Comparison of ENCODE assay signal across 21 mouse cellular contexts in the genomic region with DNA sequence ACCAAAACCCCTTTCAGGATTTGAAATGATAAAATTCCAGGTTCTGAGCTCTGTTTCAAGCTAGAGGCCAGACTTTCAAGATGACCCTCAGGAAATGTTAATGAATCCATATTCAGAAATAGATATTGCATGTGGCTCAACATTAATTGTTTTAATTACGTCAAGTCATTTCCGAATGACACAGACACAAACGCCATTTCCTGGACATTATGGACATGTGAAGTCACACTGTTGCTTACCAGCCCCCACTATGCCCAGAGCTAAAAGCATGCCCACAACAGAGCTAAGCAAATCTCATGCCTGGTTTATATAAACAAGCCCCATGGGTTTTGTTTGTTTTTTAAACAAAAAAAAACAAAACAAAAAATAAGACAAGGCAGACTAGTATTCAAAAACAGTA. TPM values are rescaled to one million over a fixed set of nuclear protein-coding genes. Genes with fewer than 3 reads are reported as not detected.
DNase-seq lines count a peak whose midpoint lies in the region; ATAC-seq and TF ChIP-seq lines count a peak whose summit lies in the region.
"Had no signal": no experiment of that assay in that cellular context is flagged by ENCODE, and none has a peak within 500 bp of the region (broad histone marks: within the 10 kb centered on the region; RNA-seq: fewer than 3 reads in every experiment).

No protein-coding gene starts in this region.

- DNase-seq in heart, adult 2 months = no peak
- DNase-seq in heart, postnatal 4 days = no peak
- peak; percentile 60 for DNase-seq in midbrain, embryonic 11.5 days (ENCODE audit: low spot score, missing footprints)
- DNase-seq in midbrain, embryonic 10.5 days (ENCODE audit: low spot score) = no peak
- DNase-seq in embryonic facial prominence, embryonic 10.5 days (ENCODE audit: low spot score) = no peak
- DNase-seq: adrenal gland, adult 2 months; adrenal gland, postnatal 14 days; cerebellum, adult 11 months; cerebellum, adult 2 months; cerebellum, postnatal 14 days; forebrain, postnatal 0 days; gastrocnemius, postnatal 10 days; gastrocnemius, postnatal 36 days had no signal

- no peak for ATAC-seq in midbrain, embryonic 11.5 days (ENCODE audit: low FRiP score)
- no peak for ATAC-seq in midbrain, embryonic 16.5 days
- ATAC-seq: CD4-positive, CD25-positive, alpha-beta regulatory T cell, adult 4 months; forebrain, embryonic 14.5 days; forebrain, postnatal 0 days had no signal

- H3K36me3 ChIP-seq in heart, adult 2 months (ENCODE audit: control insufficient read depth, insufficient read depth, low read length) = peaks cover 54% of the 10 kb centered on the region
- no peaks in the 10 kb centered on the region for H3K36me3 ChIP-seq in midbrain, embryonic 11.5 days (ENCODE audit: control insufficient read depth, insufficient read depth, low read length)
- H3K36me3 ChIP-seq in midbrain, embryonic 10.5 days = no peaks in the 10 kb centered on the region
- H3K36me3 ChIP-seq in midbrain, embryonic 16.5 days (ENCODE audit: control insufficient read depth, insufficient read depth, low read length) = no peaks in the 10 kb centered on the region
- H3K36me3 ChIP-seq in embryonic facial prominence, embryonic 10.5 days (replicated peaks) = no peaks in the 10 kb centered on the region
- H3K36me3 ChIP-seq: embryonic facial prominence, embryonic 12.5 days; embryonic facial prominence, embryonic 15.5 days; hindbrain, embryonic 10.5 days; hindbrain, embryonic 13.5 days had no signal

- no peak for TF ChIP-seq EP300 in heart, adult 2 months (IDR thresholded peaks at IDR 0.05; ENCODE audit: insufficient read depth, low read depth, low read length)

- peaks cover 14% of the 10 kb centered on the region for H3K79me2 ChIP-seq in heart, adult 2 months (replicated peaks; ENCODE audit: control insufficient read depth, insufficient read depth, low read length)

- no peak for TF ChIP-seq POLR2A in heart, adult 2 months (IDR thresholded peaks at IDR 0.05; ENCODE audit: insufficient read depth, low read depth, low read length)

- H3K9ac ChIP-seq in heart, adult 2 months (ENCODE audit: low read depth, low read length) = no peak overlapping the region
- no peak overlapping the region for H3K9ac ChIP-seq in midbrain, embryonic 11.5 days (ENCODE audit: low read length)
- H3K9ac ChIP-seq in midbrain, embryonic 16.5 days (ENCODE audit: low read depth, low read length) = no peak overlapping the region
- H3K9ac ChIP-seq: embryonic facial prominence, embryonic 12.5 days; embryonic facial prominence, embryonic 15.5 days; forebrain, postnatal 0 days had no signal

- WGBS in heart, adult 2 months = 36% methylated on average over 3 of the region's 3 CpGs
- WGBS in midbrain, embryonic 11.5 days = 84% methylated on average over 3 of the region's 3 CpGs
- 86% methylated on average over 3 of the region's 3 CpGs for WGBS in midbrain, embryonic 10.5 days
- 86% methylated on average over 3 of the region's 3 CpGs for WGBS in midbrain, embryonic 16.5 days
- WGBS in embryonic facial prominence, embryonic 10.5 days = 87% methylated on average over 3 of the region's 3 CpGs

- intact Hi-C loops in heart, adult 2 months (cut with DNase I) = loop anchor here (10.0 kb wide), 2 partner anchors 240 to 420 kb away; partner anchors contain the start of gene Creb1

- H3K4me1 ChIP-seq in heart, adult 2 months (ENCODE audit: control insufficient read depth, insufficient read depth, low read length) = peaks cover 27% of the 10 kb centered on the region
- peaks cover 3% of the 10 kb centered on the region for H3K4me1 ChIP-seq in midbrain, embryonic 11.5 days (ENCODE audit: control insufficient read depth, insufficient read depth, low read length)
- H3K4me1 ChIP-seq in midbrain, embryonic 10.5 days = peaks cover 28% of the 10 kb centered on the region
- peaks cover 60% of the 10 kb centered on the region for H3K4me1 ChIP-seq in midbrain, embryonic 16.5 days (ENCODE audit: control insufficient read depth, insufficient read depth, low read length)
- peaks cover 28% of the 10 kb centered on the region for H3K4me1 ChIP-seq in embryonic facial prominence, embryonic 10.5 days

- H3K4me3 ChIP-seq in heart, adult 2 months = no peak overlapping the region
- H3K4me3 ChIP-seq in midbrain, embryonic 11.5 days (ENCODE audit: low read depth, low read length) = no peak overlapping the region
- H3K4me3 ChIP-seq in midbrain, embryonic 10.5 days = no peak overlapping the region
- H3K4me3 ChIP-seq in midbrain, embryonic 16.5 days (ENCODE audit: low read depth, low read length) = no peak overlapping the region
- no peak overlapping the region for H3K4me3 ChIP-seq in embryonic facial prominence, embryonic 10.5 days
- H3K4me3 ChIP-seq: embryonic facial prominence, embryonic 12.5 days; embryonic facial prominence, embryonic 15.5 days; hindbrain, embryonic 10.5 days; hindbrain, embryonic 13.5 days had no signal

- H3K27me3 ChIP-seq in heart, adult 2 months (ENCODE audit: control insufficient read depth, insufficient read depth, low read length) = no peaks in the 10 kb centered on the region
- no peaks in the 10 kb centered on the region for H3K27me3 ChIP-seq in midbrain, embryonic 11.5 days (ENCODE audit: control insufficient read depth, insufficient read depth, low read length)
- H3K27me3 ChIP-seq in midbrain, embryonic 10.5 days (ENCODE audit: low read depth, poor library complexity, severe bottlenecking) = no peaks in the 10 kb centered on the region
- no peaks in the 10 kb centered on the region for H3K27me3 ChIP-seq in midbrain, embryonic 16.5 days (ENCODE audit: control insufficient read depth, insufficient read depth, low read depth, low read length)
- no peaks in the 10 kb centered on the region for H3K27me3 ChIP-seq in embryonic facial prominence, embryonic 10.5 days (replicated peaks; ENCODE audit: low read depth, poor library complexity, severe bottlenecking)
- H3K27me3 ChIP-seq: embryonic facial prominence, embryonic 12.5 days; embryonic facial prominence, embryonic 15.5 days; hindbrain, embryonic 13.5 days had no signal

- H3K4me2 ChIP-seq in midbrain, embryonic 11.5 days = no peak overlapping the region
- 0 out of 2 replicates have a peak overlapping the region, but pooled peaks have one; percentile 5 for H3K4me2 ChIP-seq in midbrain, embryonic 16.5 days (ENCODE audit: low read length)
- H3K4me2 ChIP-seq: embryonic facial prominence, embryonic 12.5 days; embryonic facial prominence, embryonic 15.5 days; heart, embryonic 11.5 days had no signal

- no peak for TF ChIP-seq CTCF in heart, adult 2 months (IDR thresholded peaks at IDR 0.05)

- no peaks in the 10 kb centered on the region for H3K9me3 ChIP-seq in midbrain, embryonic 11.5 days (ENCODE audit: control insufficient read depth, low read length)
- no peaks in the 10 kb centered on the region for H3K9me3 ChIP-seq in midbrain, embryonic 10.5 days (replicated peaks)
- no peaks in the 10 kb centered on the region for H3K9me3 ChIP-seq in midbrain, embryonic 16.5 days (replicated peaks; ENCODE audit: control insufficient read depth, low read length, poor library complexity, severe bottlenecking)
- H3K9me3 ChIP-seq in embryonic facial prominence, embryonic 10.5 days = no peaks in the 10 kb centered on the region
- H3K9me3 ChIP-seq: embryonic facial prominence, embryonic 12.5 days; embryonic facial prominence, embryonic 15.5 days; hindbrain, embryonic 10.5 days; hindbrain, embryonic 13.5 days had no signal

- peak overlapping the region; percentile 12; the same call in 1 of the 2 replicates for H3K27ac ChIP-seq in heart, adult 2 months
- no peak overlapping the region for H3K27ac ChIP-seq in midbrain, embryonic 11.5 days (ENCODE audit: low read depth, low read length)
- H3K27ac ChIP-seq in midbrain, embryonic 10.5 days (replicated peaks) = no peak overlapping the region
- H3K27ac ChIP-seq in midbrain, embryonic 16.5 days (ENCODE audit: low read length) = no peak overlapping the region
- no peak overlapping the region for H3K27ac ChIP-seq in embryonic facial prominence, embryonic 10.5 days (replicated peaks)
- H3K27ac ChIP-seq: embryonic facial prominence, embryonic 12.5 days; embryonic facial prominence, embryonic 15.5 days; hindbrain, embryonic 10.5 days; hindbrain, embryonic 13.5 days had no signal

RNA-seq across cellular contexts. Expression of gene Klf7, which starts 7.5 kb away (rescaled TPM):
- 10 to 100 TPM; 18.4 to 18.9 TPM for total RNA-seq in heart, adult 2 months (2021)
- polyA plus RNA-seq in heart, adult 2 months (2012; rRNA removed) = 10.3 and 15.7 TPM in 2 replicates
- 10 to 100 TPM; 29.4 to 29.6 TPM for total RNA-seq in heart, postnatal 4 days (2021)
- 30.4 and 32.0 TPM in 2 replicates for polyA plus RNA-seq in midbrain, embryonic 11.5 days (2014; fragmentation: Nextera tagmentation; extraction: Ambion mirVana)
- polyA plus RNA-seq in midbrain, embryonic 10.5 days (2016; fragmentation: Nextera tagmentation; extraction: Ambion mirVana) = 21.2 and 27.0 TPM in 2 replicates
- 130 and 135 TPM in 2 replicates for polyA plus RNA-seq in midbrain, embryonic 16.5 days (2015; fragmentation: Nextera tagmentation; extraction: Ambion mirVana)
- polyA plus RNA-seq in embryonic facial prominence, embryonic 10.5 days (2016; fragmentation: Nextera tagmentation; extraction: Ambion mirVana) = 14.8 and 15.2 TPM in 2 replicates
